Mouse (Mus musculus): ENCODE data around the gene Ror1. TPM values are rescaled to one million over a fixed set of nuclear protein-coding genes. Genes with fewer than 3 reads are reported as not detected.

Ror1 gene
- polyA plus RNA-seq, 1 experiment from 2014 or later: 0.37 TPM

GRCm38 (mm10) chr4:100373780-100374179, 278.2 kb downstream of the Ror1 start:
- Histone ChIP-seq H3K27ac (ENCODE audit: low read length) (no peak overlapping the region), H3K36me3 (ENCODE audit: control insufficient read depth, insufficient read depth) (no peaks in the 10 kb centered on the region), H3K4me3 (ENCODE audit: low read depth, low read length) (no peak overlapping the region), H3K4me2 (ENCODE audit: low read depth, low read length) (no peak overlapping the region), H3K27me3 (ENCODE audit: control insufficient read depth, insufficient read depth, low read depth, low read length) (no peaks in the 10 kb centered on the region), H3K9me3 (replicated peaks; ENCODE audit: control insufficient read depth, low read length) (no peaks in the 10 kb centered on the region), H3K4me1 (ENCODE audit: control insufficient read depth, low read depth, low read length) (no peaks in the 10 kb centered on the region), H3K9ac (ENCODE audit: low read depth, low read length) (no peak overlapping the region)
- WGBS (ENCODE audit: insufficient replicate concordance): 48% methylated on average over 4 of the region's 4 CpGs
- no peak for ATAC-seq (ENCODE audit: low read depth)

GRCm38 (mm10) chr4:100375286-100375685, 279.7 kb downstream of the Ror1 start:
- H3K27ac ChIP-seq (ENCODE audit: low read length): no peak overlapping the region
- no peak for ATAC-seq (ENCODE audit: low read depth)
- H3K9me3 ChIP-seq (replicated peaks; ENCODE audit: control insufficient read depth, low read length): no peaks in the 10 kb centered on the region
- no peaks in the 10 kb centered on the region for H3K4me1 ChIP-seq (ENCODE audit: control insufficient read depth, low read depth, low read length)
- no peaks in the 10 kb centered on the region for H3K27me3 ChIP-seq (ENCODE audit: control insufficient read depth, insufficient read depth, low read depth, low read length)
- no peak overlapping the region for H3K4me2 ChIP-seq (ENCODE audit: low read depth, low read length)
- WGBS (ENCODE audit: insufficient replicate concordance): 58% methylated on average over 5 of the region's 5 CpGs
- no peaks in the 10 kb centered on the region for H3K36me3 ChIP-seq (ENCODE audit: control insufficient read depth, insufficient read depth)
- H3K9ac ChIP-seq (ENCODE audit: low read depth, low read length): no peak overlapping the region
- no peak overlapping the region for H3K4me3 ChIP-seq (ENCODE audit: low read depth, low read length)

GRCm38 (mm10) chr4:100376163-100376562, 280.6 kb downstream of the Ror1 start:
- H3K27me3 ChIP-seq (ENCODE audit: control insufficient read depth, insufficient read depth, low read depth, low read length): no peaks in the 10 kb centered on the region
- no peaks in the 10 kb centered on the region for H3K36me3 ChIP-seq (ENCODE audit: control insufficient read depth, insufficient read depth)
- no peak overlapping the region for H3K4me2 ChIP-seq (ENCODE audit: low read depth, low read length)
- H3K27ac ChIP-seq (ENCODE audit: low read length): no peak overlapping the region
- no peak overlapping the region for H3K4me3 ChIP-seq (ENCODE audit: low read depth, low read length)
- no peak for ATAC-seq (ENCODE audit: low read depth)
- no peaks in the 10 kb centered on the region for H3K4me1 ChIP-seq (ENCODE audit: control insufficient read depth, low read depth, low read length)
- no peak overlapping the region for H3K9ac ChIP-seq (ENCODE audit: low read depth, low read length)
- no peaks in the 10 kb centered on the region for H3K9me3 ChIP-seq (replicated peaks; ENCODE audit: control insufficient read depth, low read length)
- WGBS (ENCODE audit: insufficient replicate concordance): 54% methylated on average over 6 of the region's 6 CpGs

GRCm38 (mm10) chr4:100377231-100377630, 281.6 kb downstream of the Ror1 start:
- H3K9ac ChIP-seq (ENCODE audit: low read depth, low read length): no peak overlapping the region
- no peaks in the 10 kb centered on the region for H3K27me3 ChIP-seq (ENCODE audit: control insufficient read depth, insufficient read depth, low read depth, low read length)
- H3K36me3 ChIP-seq (ENCODE audit: control insufficient read depth, insufficient read depth): no peaks in the 10 kb centered on the region
- ATAC-seq (ENCODE audit: low read depth): peak; percentile 37; the same call in 1 of the 2 replicates
- H3K4me3 ChIP-seq (ENCODE audit: low read depth, low read length): no peak overlapping the region
- 35% methylated on average over 3 of the region's 3 CpGs for WGBS (ENCODE audit: insufficient replicate concordance)
- no peaks in the 10 kb centered on the region for H3K9me3 ChIP-seq (replicated peaks; ENCODE audit: control insufficient read depth, low read length)
- no peaks in the 10 kb centered on the region for H3K4me1 ChIP-seq (ENCODE audit: control insufficient read depth, low read depth, low read length)
- no peak overlapping the region for H3K27ac ChIP-seq (ENCODE audit: low read length)
- no peak overlapping the region for H3K4me2 ChIP-seq (ENCODE audit: low read depth, low read length)

GRCm38 (mm10) chr4:100377996-100378395, 282.4 kb downstream of the Ror1 start:
- Histone ChIP-seq H3K4me2 (ENCODE audit: low read depth, low read length) (no peak overlapping the region), H3K36me3 (ENCODE audit: control insufficient read depth, insufficient read depth) (no peaks in the 10 kb centered on the region), H3K9ac (ENCODE audit: low read depth, low read length) (no peak overlapping the region), H3K27me3 (ENCODE audit: control insufficient read depth, insufficient read depth, low read depth, low read length) (no peaks in the 10 kb centered on the region), H3K4me3 (ENCODE audit: low read depth, low read length) (no peak overlapping the region), H3K9me3 (replicated peaks; ENCODE audit: control insufficient read depth, low read length) (no peaks in the 10 kb centered on the region), H3K4me1 (ENCODE audit: control insufficient read depth, low read depth, low read length) (no peaks in the 10 kb centered on the region), H3K27ac (ENCODE audit: low read length) (no peak overlapping the region)
- 51% methylated on average over 4 of the region's 4 CpGs for WGBS (ENCODE audit: insufficient replicate concordance)
- ATAC-seq (ENCODE audit: low read depth): no peak

GRCm38 (mm10) chr4:100381760-100382159, 286.2 kb downstream of the Ror1 start:
- Histone ChIP-seq H3K27me3 (ENCODE audit: control insufficient read depth, insufficient read depth, low read depth, low read length) (no peaks in the 10 kb centered on the region), H3K4me2 (ENCODE audit: low read depth, low read length) (no peak overlapping the region), H3K9me3 (replicated peaks; ENCODE audit: control insufficient read depth, low read length) (no peaks in the 10 kb centered on the region), H3K9ac (ENCODE audit: low read depth, low read length) (no peak overlapping the region), H3K4me1 (ENCODE audit: control insufficient read depth, low read depth, low read length) (no peaks in the 10 kb centered on the region), H3K27ac (ENCODE audit: low read length) (no peak overlapping the region), H3K36me3 (ENCODE audit: control insufficient read depth, insufficient read depth) (no peaks in the 10 kb centered on the region), H3K4me3 (ENCODE audit: low read depth, low read length) (no peak overlapping the region)
- ATAC-seq (ENCODE audit: low read depth): no peak
- 54% methylated on average over 4 of the region's 4 CpGs for WGBS (ENCODE audit: insufficient replicate concordance)

- H3K36me3 ChIP-seq (ENCODE audit: control insufficient read depth, insufficient read depth): no peaks in the 10 kb centered on the region
- no peak overlapping the region for H3K27ac ChIP-seq (ENCODE audit: low read length)
- no peak overlapping the region for H3K9ac ChIP-seq (ENCODE audit: low read depth, low read length)
- no peak for ATAC-seq (ENCODE audit: low read depth)
- no peaks in the 10 kb centered on the region for H3K27me3 ChIP-seq (ENCODE audit: control insufficient read depth, insufficient read depth, low read depth, low read length)
- 56% methylated on average over 5 of the region's 5 CpGs for WGBS (ENCODE audit: insufficient replicate concordance)
- no peak overlapping the region for H3K4me3 ChIP-seq (ENCODE audit: low read depth, low read length)
- no peaks in the 10 kb centered on the region for H3K9me3 ChIP-seq (replicated peaks; ENCODE audit: control insufficient read depth, low read length)
- H3K4me1 ChIP-seq (ENCODE audit: control insufficient read depth, low read depth, low read length): no peaks in the 10 kb centered on the region
- H3K4me2 ChIP-seq (ENCODE audit: low read depth, low read length): no peak overlapping the region
Observed at GRCm38 (mm10) chr4:100386272-100386988, 290.8 kb downstream of the Ror1 start.

- Histone ChIP-seq H3K27me3 (ENCODE audit: control insufficient read depth, insufficient read depth, low read depth, low read length) (no peaks in the 10 kb centered on the region), H3K4me1 (ENCODE audit: control insufficient read depth, low read depth, low read length) (no peaks in the 10 kb centered on the region), H3K4me2 (ENCODE audit: low read depth, low read length) (no peak overlapping the region), H3K9me3 (replicated peaks; ENCODE audit: control insufficient read depth, low read length) (no peaks in the 10 kb centered on the region), H3K4me3 (ENCODE audit: low read depth, low read length) (no peak overlapping the region), H3K27ac (ENCODE audit: low read length) (no peak overlapping the region), H3K9ac (ENCODE audit: low read depth, low read length) (no peak overlapping the region), H3K36me3 (ENCODE audit: control insufficient read depth, insufficient read depth) (no peaks in the 10 kb centered on the region)
- no peak for ATAC-seq (ENCODE audit: low read depth)
- 69% methylated on average over 6 of the region's 6 CpGs for WGBS (ENCODE audit: insufficient replicate concordance)
Observed at GRCm38 (mm10) chr4:100390436-100390835, 294.8 kb downstream of the Ror1 start.

GRCm38 (mm10) chr4:100391021-100391420, 295.4 kb downstream of the Ror1 start:
- Histone ChIP-seq H3K9ac (ENCODE audit: low read depth, low read length) (no peak overlapping the region), H3K36me3 (ENCODE audit: control insufficient read depth, insufficient read depth) (no peaks in the 10 kb centered on the region), H3K4me1 (ENCODE audit: control insufficient read depth, low read depth, low read length) (no peaks in the 10 kb centered on the region), H3K9me3 (replicated peaks; ENCODE audit: control insufficient read depth, low read length) (no peaks in the 10 kb centered on the region), H3K4me3 (ENCODE audit: low read depth, low read length) (no peak overlapping the region), H3K27ac (ENCODE audit: low read length) (no peak overlapping the region), H3K4me2 (ENCODE audit: low read depth, low read length) (no peak overlapping the region), H3K27me3 (ENCODE audit: control insufficient read depth, insufficient read depth, low read depth, low read length) (no peaks in the 10 kb centered on the region)
- ATAC-seq (ENCODE audit: low read depth): no peak
- WGBS (ENCODE audit: insufficient replicate concordance): 76% methylated on average over 6 of the region's 6 CpGs

Measured in liver, embryonic 16.5 days (tissue).